Mouse (Mus musculus) T-helper 2 cell (primary cell): ENCODE results near the gene Jph4.

Source experiments
- in situ Hi-C: fragments of 300-600 bp; cut with MboI, MseI; formaldehyde crosslinking; loops from one replicate; pipeline ENCODE4 v1.15.1; 2025; ENCODE audit warnings: high pct_unique_total_duplicates

Gene Jph4

DNA sequence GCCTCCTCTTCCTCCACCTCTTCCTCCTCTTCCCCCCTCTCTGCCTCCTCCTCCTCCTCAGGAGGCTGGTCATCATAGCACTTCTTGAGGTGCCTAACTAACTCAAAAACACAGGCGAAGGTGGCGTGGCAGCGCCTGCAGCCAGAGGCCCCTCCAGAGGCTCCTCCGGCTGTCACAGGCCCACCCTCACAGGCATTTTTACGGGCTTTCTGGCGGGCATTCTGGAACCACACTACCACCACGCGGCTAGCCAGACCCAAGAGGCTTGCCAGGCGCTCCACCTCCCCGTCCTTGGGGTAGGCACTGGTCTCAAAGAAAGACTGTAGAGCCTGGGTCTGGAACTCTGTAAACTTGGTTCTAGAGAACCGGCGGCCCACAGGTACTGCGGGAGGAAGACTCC, 51.3 kb downstream of the Jph4 start:
- in situ Hi-C loops = no loop called here

DNA sequence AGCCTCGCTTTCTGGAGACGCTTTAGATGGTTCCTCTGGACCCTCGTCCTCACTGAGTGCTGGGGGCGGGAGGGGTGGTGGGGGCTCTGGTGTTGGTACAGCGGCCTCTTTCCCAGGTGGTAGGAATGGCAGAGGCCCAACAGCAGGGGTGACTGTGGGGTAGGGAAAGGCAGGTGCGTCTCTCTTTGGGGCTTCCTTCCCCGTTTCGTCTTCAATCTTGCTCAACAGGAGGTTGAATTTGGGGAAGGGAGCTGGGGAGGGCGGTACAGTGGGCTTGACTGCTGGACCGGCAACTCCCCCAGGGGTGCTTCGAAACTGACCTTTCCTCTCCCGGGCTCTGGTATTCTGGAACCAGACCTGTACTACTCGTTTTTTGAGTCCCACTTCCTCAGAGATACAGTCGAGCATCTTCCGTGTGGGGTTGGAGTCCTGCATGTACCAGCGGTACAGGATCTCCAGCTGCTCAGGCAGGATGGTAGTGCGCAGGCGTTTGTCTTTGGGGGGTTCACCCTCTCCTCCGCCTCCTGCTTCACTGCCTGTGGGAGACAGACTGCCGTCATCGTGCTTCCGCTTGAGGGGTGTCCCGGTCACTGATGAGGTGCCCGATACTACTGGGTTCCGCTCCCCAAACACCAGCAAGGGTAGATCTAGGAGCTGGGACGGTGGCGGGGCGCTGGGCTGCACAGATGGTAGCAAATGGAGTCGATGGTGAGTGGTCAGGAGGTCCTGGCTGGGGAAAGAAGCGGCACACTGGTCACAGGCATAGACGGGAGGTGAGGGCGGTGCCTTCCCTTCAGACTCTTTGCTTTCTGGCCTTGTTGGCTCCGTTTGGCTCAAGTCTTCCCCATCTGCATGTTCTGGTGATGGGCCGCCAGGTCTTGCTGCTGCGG, 52.0 kb downstream of the Jph4 start:
- in situ Hi-C loops = no loop called here

DNA sequence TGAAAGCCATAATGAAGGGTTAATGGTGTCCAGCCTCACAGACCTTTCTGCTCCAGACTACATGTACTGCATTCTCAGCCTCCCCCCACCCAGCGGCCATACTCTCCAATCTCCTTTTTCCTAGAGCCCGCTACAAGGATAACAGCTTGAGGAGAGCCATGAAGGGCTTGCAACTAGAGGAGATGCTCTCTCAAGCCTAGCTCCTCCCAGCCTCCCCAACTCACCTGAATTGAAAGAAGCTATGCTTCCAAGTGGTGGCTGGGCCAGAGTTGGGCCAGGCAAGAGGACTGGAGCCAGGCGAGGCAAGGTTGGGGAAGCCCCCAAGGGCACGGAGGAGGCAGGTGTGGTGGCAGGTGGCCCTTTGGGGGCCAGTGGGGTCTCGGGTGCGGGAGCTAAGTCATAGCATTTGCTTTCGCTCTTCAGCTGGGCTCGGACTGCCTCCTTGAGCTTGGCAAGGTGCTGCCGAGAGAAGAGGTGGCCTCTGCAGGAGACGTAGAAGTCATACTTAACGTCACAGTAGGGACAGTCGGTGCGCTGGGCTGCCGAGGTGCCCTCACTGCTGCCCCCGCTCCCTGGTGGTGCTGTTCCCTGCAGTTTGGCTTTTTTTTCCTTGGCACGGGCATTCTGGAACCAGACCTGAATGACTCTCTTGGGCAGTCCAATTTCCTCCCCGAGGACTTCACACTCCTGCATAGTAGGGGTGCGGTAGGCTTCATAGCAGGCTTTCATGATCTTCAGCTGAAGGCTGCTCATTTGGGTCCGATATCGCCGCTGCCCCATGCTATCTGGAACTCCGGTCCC, 53.0 kb downstream of the Jph4 start:
- in situ Hi-C loops = no loop called here

- in situ Hi-C loops = no loop called here
Observed at GRCm38 (mm10) chr14:55063117-55063516, 53.6 kb downstream of the Jph4 start.

GRCm38 (mm10) chr14:55062626-55063025, 54.1 kb downstream of the Jph4 start:
- in situ Hi-C loops = no loop called here

GRCm38 (mm10) chr14:55061845-55062244, 54.9 kb downstream of the Jph4 start:
- in situ Hi-C loops = no loop called here

DNA sequence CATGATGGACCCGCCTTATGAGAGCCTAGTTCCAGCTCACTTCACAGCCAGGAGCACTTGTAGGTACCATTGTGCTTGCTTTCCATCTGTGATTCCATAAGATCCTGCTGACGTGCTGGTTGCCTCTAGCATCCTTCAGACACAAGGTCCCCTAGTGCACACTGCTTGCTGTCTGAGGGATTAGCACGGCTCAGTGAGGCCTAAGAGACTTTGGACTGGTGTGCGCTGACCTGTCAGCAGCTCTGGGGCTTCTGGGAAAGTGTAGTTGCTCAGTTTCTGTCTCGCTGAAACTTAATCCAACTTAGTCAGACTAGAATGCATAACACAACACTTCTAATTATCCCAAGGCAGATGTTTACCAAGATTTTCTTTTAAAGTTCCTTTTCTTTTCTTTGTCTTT, 56.8 kb downstream of the Jph4 start:
- in situ Hi-C loops = no loop called here

GRCm38 (mm10) chr14:55059009-55059408, 57.7 kb downstream of the Jph4 start:
- in situ Hi-C loops = no loop called here
